Mouse (Mus musculus): ENCODE measurements around the gene Zfp385b. TPM values are rescaled to one million over a fixed set of nuclear protein-coding genes. Genes with fewer than 3 reads are reported as not detected.
"Not testable (repeated sequence)": the region's sequence is repeated elsewhere in the genome, so short reads cannot be mapped to it uniquely, and the experiment has no call there.

Gene Zfp385b
- total and polyA plus RNA-seq, 3 experiments: 7.3 to 8.2 (median 7.9) TPM

DNA sequence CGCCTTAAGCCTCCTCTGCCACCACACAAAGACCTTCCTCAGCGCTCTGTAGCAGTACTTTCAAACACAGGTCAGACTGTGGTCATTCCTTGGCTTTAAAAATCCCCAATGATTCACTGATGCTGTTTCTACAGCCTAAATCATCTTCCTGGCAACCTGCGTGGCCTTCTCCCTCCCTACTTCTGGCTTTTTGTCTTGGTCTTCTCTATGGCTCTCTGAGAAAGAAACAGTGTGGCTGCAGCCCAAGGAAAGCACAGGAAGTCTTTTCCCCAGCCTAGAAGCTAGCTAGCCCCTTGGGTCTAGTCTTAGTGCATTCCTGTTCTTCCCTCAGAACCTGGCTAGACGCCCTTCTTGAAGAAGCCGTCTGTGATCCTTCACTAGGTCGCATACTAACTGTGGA, 359.4 kb downstream of the Zfp385b start:
- Histone ChIP-seq H3K79me2 (replicated peaks; ENCODE audit: control insufficient read depth, insufficient read depth, low read length) (no peaks in the 10 kb centered on the region), H3K36me3 (ENCODE audit: control insufficient read depth, insufficient read depth, low read length) (no peaks in the 10 kb centered on the region), H3K9ac (ENCODE audit: low read depth, low read length) (no peak overlapping the region), H3K27ac (no peak overlapping the region), H3K27me3 (ENCODE audit: control insufficient read depth, insufficient read depth, low read length) (no peaks in the 10 kb centered on the region), H3K4me3 (no peak overlapping the region), H3K4me1 (ENCODE audit: control insufficient read depth, insufficient read depth, low read length) (no peaks in the 10 kb centered on the region)
- intact Hi-C loops (cut with DNase I): loop anchor here (5.0 kb wide), 1 partner anchor 57 kb away; no protein-coding TSS in a partner anchor
- no peak for TF ChIP-seq POLR2A (IDR thresholded peaks at IDR 0.05; ENCODE audit: insufficient read depth, low read depth, low read length)
- no peak for TF ChIP-seq EP300 (IDR thresholded peaks at IDR 0.05; ENCODE audit: insufficient read depth, low read depth, low read length)
- TF ChIP-seq CTCF (IDR thresholded peaks at IDR 0.05): no peak
- 65% methylated on average over 6 of the region's 6 CpGs for WGBS
- peak in 1 of 2 experiments; percentile 4 for DNase-seq

GRCm38 (mm10) chr2:77458431-77458830, 361.0 kb downstream of the Zfp385b start:
- Histone ChIP-seq H3K27ac (no peak overlapping the region), H3K79me2 (replicated peaks; ENCODE audit: control insufficient read depth, insufficient read depth, low read length) (no peaks in the 10 kb centered on the region), H3K4me3 (no peak overlapping the region), H3K36me3 (ENCODE audit: control insufficient read depth, insufficient read depth, low read length) (no peaks in the 10 kb centered on the region; the same call in 1 of the 2 replicates), H3K9ac (ENCODE audit: low read depth, low read length) (no peak overlapping the region), H3K4me1 (ENCODE audit: control insufficient read depth, insufficient read depth, low read length) (peaks cover 1% of the 10 kb centered on the region; the same call in 1 of the 2 replicates), H3K27me3 (ENCODE audit: control insufficient read depth, insufficient read depth, low read length) (no peaks in the 10 kb centered on the region)
- no peak for DNase-seq
- intact Hi-C loops (cut with DNase I): loop anchor here (10.0 kb wide), 1 partner anchor 566 kb away; no protein-coding TSS in a partner anchor
- WGBS: 94% methylated on average over 6 of the region's 6 CpGs
- no peak for TF ChIP-seq POLR2A (IDR thresholded peaks at IDR 0.05; ENCODE audit: insufficient read depth, low read depth, low read length)
- TF ChIP-seq EP300 (IDR thresholded peaks at IDR 0.05; ENCODE audit: insufficient read depth, low read depth, low read length): no peak
- no peak for TF ChIP-seq CTCF (IDR thresholded peaks at IDR 0.05)

- Histone ChIP-seq H3K9ac (ENCODE audit: low read depth, low read length) (no peak overlapping the region), H3K36me3 (ENCODE audit: control insufficient read depth, insufficient read depth, low read length) (no peaks in the 10 kb centered on the region; the same call in 1 of the 2 replicates), H3K27ac (no peak overlapping the region), H3K27me3 (ENCODE audit: control insufficient read depth, insufficient read depth, low read length) (no peaks in the 10 kb centered on the region), H3K79me2 (replicated peaks; ENCODE audit: control insufficient read depth, insufficient read depth, low read length) (no peaks in the 10 kb centered on the region), H3K4me1 (ENCODE audit: control insufficient read depth, insufficient read depth, low read length) (peaks cover 1% of the 10 kb centered on the region; the same call in 1 of the 2 replicates), H3K4me3 (no peak overlapping the region)
- no peak for DNase-seq
- TF ChIP-seq POLR2A (IDR thresholded peaks at IDR 0.05; ENCODE audit: insufficient read depth, low read depth, low read length) (no peak), EP300 (IDR thresholded peaks at IDR 0.05; ENCODE audit: insufficient read depth, low read depth, low read length) (no peak), CTCF (IDR thresholded peaks at IDR 0.05) (no peak)
- 30% methylated on average over 1 of the region's 1 CpGs for WGBS
- intact Hi-C loops (cut with DNase I): loop anchor here (10.0 kb wide), 1 partner anchor 568 kb away; no protein-coding TSS in a partner anchor
Observed at GRCm38 (mm10) chr2:77457120-77457519, 362.3 kb downstream of the Zfp385b start.

- intact Hi-C loops (cut with DNase I): loop anchor here (1.0 to 10.0 kb wide), 2 partner anchors 253 to 568 kb away; no protein-coding TSS in a partner anchor
- Histone ChIP-seq H3K27me3 (ENCODE audit: control insufficient read depth, insufficient read depth, low read length) (no peaks in the 10 kb centered on the region), H3K36me3 (ENCODE audit: control insufficient read depth, insufficient read depth, low read length) (no peaks in the 10 kb centered on the region; the same call in 1 of the 2 replicates), H3K4me3 (no peak overlapping the region), H3K79me2 (replicated peaks; ENCODE audit: control insufficient read depth, insufficient read depth, low read length) (no peaks in the 10 kb centered on the region), H3K27ac (no peak overlapping the region), H3K9ac (ENCODE audit: low read depth, low read length) (no peak overlapping the region), H3K4me1 (ENCODE audit: control insufficient read depth, insufficient read depth, low read length) (peaks cover 1% of the 10 kb centered on the region; the same call in 1 of the 2 replicates)
- 53% methylated on average over 4 of the region's 4 CpGs for WGBS
- no peak for TF ChIP-seq EP300 (IDR thresholded peaks at IDR 0.05; ENCODE audit: insufficient read depth, low read depth, low read length)
- TF ChIP-seq POLR2A (IDR thresholded peaks at IDR 0.05; ENCODE audit: insufficient read depth, low read depth, low read length): no peak
- peak; percentile 70 for TF ChIP-seq CTCF (IDR thresholded peaks at IDR 0.05)
- DNase-seq: peak; percentile 16 to 30
Observed at GRCm38 (mm10) chr2:77456602-77457001, 362.8 kb downstream of the Zfp385b start.

GRCm38 (mm10) chr2:77454341-77454937, 365.0 kb downstream of the Zfp385b start:
- WGBS: 26% methylated on average over 7 of the region's 7 CpGs
- no peaks in the 10 kb centered on the region for H3K27me3 ChIP-seq (ENCODE audit: control insufficient read depth, insufficient read depth, low read length)
- no peaks in the 10 kb centered on the region for H3K79me2 ChIP-seq (replicated peaks; ENCODE audit: control insufficient read depth, insufficient read depth, low read length)
- TF ChIP-seq EP300 (IDR thresholded peaks at IDR 0.05; ENCODE audit: insufficient read depth, low read depth, low read length) (0 out of 2 replicates have a peak, but pooled peaks have one; percentile 44), CTCF (IDR thresholded peaks at IDR 0.05) (no peak)
- H3K27ac ChIP-seq: peak overlapping the region; percentile 31; the same call in 1 of the 2 replicates
- intact Hi-C loops (cut with DNase I): loop anchor here (10.0 kb wide), 1 partner anchor 570 kb away; no protein-coding TSS in a partner anchor
- no peak overlapping the region for H3K4me3 ChIP-seq
- no peak overlapping the region for H3K9ac ChIP-seq (ENCODE audit: low read depth, low read length)
- peaks cover 1% of the 10 kb centered on the region; the same call in 1 of the 2 replicates for H3K4me1 ChIP-seq (ENCODE audit: control insufficient read depth, insufficient read depth, low read length)
- H3K36me3 ChIP-seq (ENCODE audit: control insufficient read depth, insufficient read depth, low read length): no peaks in the 10 kb centered on the region; the same call in 1 of the 2 replicates
- DNase-seq: peak; percentile 21 to 58

DNA sequence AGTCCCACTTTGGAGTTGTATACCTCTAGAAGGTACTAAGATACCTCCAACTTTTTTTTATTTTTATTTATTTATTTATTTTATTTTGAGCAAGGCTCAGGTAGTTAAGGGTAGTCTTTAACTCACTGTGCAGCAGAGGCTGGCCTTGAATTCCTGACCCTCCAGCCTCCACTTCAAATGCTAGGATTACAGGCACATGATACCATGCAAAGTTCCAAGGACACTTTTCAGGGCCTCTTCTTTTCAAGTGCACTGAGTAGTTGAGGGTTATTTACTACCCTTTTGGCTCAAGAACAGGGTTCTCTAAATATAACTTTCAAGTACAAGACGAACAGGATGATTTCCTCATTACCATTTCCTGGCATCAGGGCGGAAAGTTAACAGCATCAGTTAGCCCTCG, 365.7 kb downstream of the Zfp385b start:
- peak overlapping the region; percentile 31 for H3K27ac ChIP-seq
- 11% methylated on average over 3 of the region's 3 CpGs for WGBS
- DNase-seq: peak in 1 of 2 experiments; percentile 7

GRCm38 (mm10) chr2:77450017-77450416, 369.4 kb downstream of the Zfp385b start:
- H3K27me3 ChIP-seq (ENCODE audit: control insufficient read depth, insufficient read depth, low read length); H3K4me1 ChIP-seq (ENCODE audit: control insufficient read depth, insufficient read depth, low read length); H3K36me3 ChIP-seq (ENCODE audit: control insufficient read depth, insufficient read depth, low read length); DNase-seq; H3K4me3 ChIP-seq; H3K27ac ChIP-seq; H3K79me2 ChIP-seq (replicated peaks; ENCODE audit: control insufficient read depth, insufficient read depth, low read length); H3K9ac ChIP-seq (ENCODE audit: low read depth, low read length): not testable (repeated sequence)
- intact Hi-C loops (cut with DNase I): loop anchor here (10.0 kb wide), 1 partner anchor 575 kb away; no protein-coding TSS in a partner anchor
- WGBS: 57% methylated on average over 5 of the region's 5 CpGs

More for the DNA sequence above, 365.7 kb downstream of the Zfp385b start:
- Histone ChIP-seq H3K36me3 (ENCODE audit: control insufficient read depth, insufficient read depth, low read length) (no peaks in the 10 kb centered on the region; the same call in 1 of the 2 replicates), H3K4me3 (no peak overlapping the region), H3K27me3 (ENCODE audit: control insufficient read depth, insufficient read depth, low read length) (no peaks in the 10 kb centered on the region), H3K9ac (ENCODE audit: low read depth, low read length) (no peak overlapping the region), H3K4me1 (ENCODE audit: control insufficient read depth, insufficient read depth, low read length) (peaks cover 1% of the 10 kb centered on the region; the same call in 1 of the 2 replicates), H3K79me2 (replicated peaks; ENCODE audit: control insufficient read depth, insufficient read depth, low read length) (no peaks in the 10 kb centered on the region)
- TF ChIP-seq POLR2A (IDR thresholded peaks at IDR 0.05; ENCODE audit: insufficient read depth, low read depth, low read length): no peak
- no peak for TF ChIP-seq EP300 (IDR thresholded peaks at IDR 0.05; ENCODE audit: insufficient read depth, low read depth, low read length)
- no peak for TF ChIP-seq CTCF (IDR thresholded peaks at IDR 0.05)
- intact Hi-C loops (cut with DNase I): loop anchor here (10.0 kb wide), 1 partner anchor 571 kb away; no protein-coding TSS in a partner anchor
